In the genomic region with DNA sequence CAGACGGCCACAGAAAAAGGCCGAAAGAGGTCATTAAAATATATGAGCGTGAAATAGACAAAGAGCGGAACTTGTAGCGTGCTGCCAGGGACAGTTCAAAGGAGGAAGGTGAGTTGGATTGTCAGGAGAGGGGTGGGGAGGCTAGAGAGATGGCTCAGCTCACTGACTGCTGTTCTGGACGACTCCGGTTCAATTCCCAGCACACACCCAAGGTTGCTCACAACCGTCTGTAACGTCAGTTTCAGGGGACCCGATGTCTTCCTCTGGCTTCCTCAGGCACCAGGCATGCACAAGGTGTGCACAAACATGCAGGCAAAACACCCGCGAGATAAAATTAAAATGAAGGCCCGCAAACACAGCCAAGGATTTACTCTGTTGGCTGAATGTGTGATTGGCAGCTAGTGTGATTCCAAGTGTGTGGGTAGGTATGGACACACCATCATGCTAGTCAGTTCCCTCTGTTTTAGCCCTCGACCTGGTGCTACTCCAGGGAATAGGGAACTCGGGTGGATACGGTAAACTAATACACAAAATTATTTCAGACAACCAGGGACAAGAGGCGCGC, we compare ENCODE assay signal across 9 mouse cellular contexts. TPM values are rescaled to one million over a fixed set of nuclear protein-coding genes. Genes with fewer than 3 reads are reported as not detected.
DNase-seq lines count a peak whose midpoint lies in the region; ATAC-seq lines count a peak whose summit lies in the region.
"Had no signal": no experiment of that assay in that cellular context is flagged by ENCODE, and none has a peak within 500 bp of the region (broad histone marks: within the 10 kb centered on the region; RNA-seq: fewer than 3 reads in every experiment).

No protein-coding gene starts in this region.

- DNase-seq in right cerebral cortex, postnatal 4 days = peak; percentile 7
- DNase-seq in right cerebral cortex, postnatal 14 days = no peak
- DNase-seq in lung, postnatal 36 days = peak; percentile 9
- DNase-seq in ovary, postnatal 10 days (ENCODE audit: low spot score) = no peak

- no peaks in the 10 kb centered on the region for H3K27me3 ChIP-seq in erythroblast, embryonic 14.5 days (ENCODE audit: control insufficient read depth)
- no peaks in the 10 kb centered on the region for H3K27me3 ChIP-seq in forebrain, embryonic 16.5 days (replicated peaks; ENCODE audit: control insufficient read depth, insufficient read depth, low read length)

- H3K36me3 ChIP-seq in erythroblast, embryonic 14.5 days (ENCODE audit: control insufficient read depth) = peaks cover 5% of the 10 kb centered on the region
- peaks cover 13% of the 10 kb centered on the region for H3K36me3 ChIP-seq in forebrain, embryonic 16.5 days (ENCODE audit: control insufficient read depth, insufficient read depth)

- H3K9ac ChIP-seq in forebrain, embryonic 16.5 days (replicated peaks; ENCODE audit: low read depth, low read length) = peak overlapping the region; percentile 98

- no peak; the same call in 1 of the 2 replicates for ATAC-seq in erythroblast, adult 5-6 weeks (replicated peaks; ENCODE audit: low FRiP score, poor library complexity, severe bottlenecking)
- peak; percentile 31 for ATAC-seq in forebrain, embryonic 16.5 days
- no peak for ATAC-seq in inflammation-experienced regulatory T-cells, adult 6 months

- H3K9me3 ChIP-seq in erythroblast, embryonic 14.5 days (ENCODE audit: control insufficient read depth, low read length) = no peaks in the 10 kb centered on the region
- H3K9me3 ChIP-seq in forebrain, embryonic 16.5 days (ENCODE audit: control insufficient read depth, low read length) = 0 out of 2 replicates have a peak, but pooled peaks cover 2% of the 10 kb centered on the region

- H3K4me1 ChIP-seq in erythroblast, embryonic 14.5 days (ENCODE audit: control insufficient read depth) = peaks cover 27% of the 10 kb centered on the region
- peaks cover 13% of the 10 kb centered on the region for H3K4me1 ChIP-seq in forebrain, embryonic 16.5 days (replicated peaks; ENCODE audit: control insufficient read depth, insufficient read depth, low read length)

- peak overlapping the region; percentile 51 for H3K4me2 ChIP-seq in forebrain, embryonic 16.5 days (ENCODE audit: low read length)

- peak overlapping the region; percentile 92 for H3K27ac ChIP-seq in forebrain, embryonic 16.5 days (ENCODE audit: low read length)

- WGBS in forebrain, embryonic 16.5 days = 54% methylated on average over 18 of the region's 18 CpGs

- peak overlapping the region; percentile 82 for H3K4me3 ChIP-seq in erythroblast, embryonic 14.5 days (replicated peaks)
- H3K4me3 ChIP-seq in forebrain, embryonic 16.5 days (replicated peaks; ENCODE audit: low read length) = peak overlapping the region; percentile 86

RNA-seq across cellular contexts. Expression of a gene that starts 1.0 kb away (rescaled TPM):
- polyA plus RNA-seq in erythroblast, embryonic 14.5 days (2012) = 0.38 and 0.59 TPM in 2 replicates
- 27.2 and 34.6 TPM in 2 replicates for total RNA-seq in erythroblast, adult 5-6 weeks (2015; ENCODE audit: low replicate concordance)
- total RNA-seq in erythroblast, adult 5-6 weeks (2017; ENCODE audit: low replicate concordance) = 11.2 and 17.6 TPM in 2 replicates
- polyA plus RNA-seq in forebrain, embryonic 16.5 days (2015; fragmentation: Nextera tagmentation; extraction: Ambion mirVana) = 210 and 212 TPM in 2 replicates
- 100 to 1,000 TPM; 134 to 204 (median 170) TPM for polyA plus RNA-seq in inflammation-experienced regulatory T-cells, adult 6 months (2017; shearing (Covaris generic))

RNA-seq across cellular contexts. Expression of a gene that starts 32.9 kb away (rescaled TPM):
- polyA plus RNA-seq in erythroblast, embryonic 14.5 days (2012) = 0.41 TPM in 1 of 2 replicates, not detected in the other
- not detected in 2 replicates for total RNA-seq in erythroblast, adult 5-6 weeks (2015; ENCODE audit: low replicate concordance)
- total RNA-seq in erythroblast, adult 5-6 weeks (2017; ENCODE audit: low replicate concordance) = not detected in 2 replicates
- 2.3 and 4.8 TPM in 2 replicates for polyA plus RNA-seq in forebrain, embryonic 16.5 days (2015; fragmentation: Nextera tagmentation; extraction: Ambion mirVana)
- not detected for polyA plus RNA-seq in inflammation-experienced regulatory T-cells, adult 6 months (2017; shearing (Covaris generic))
- polyA plus RNA-seq: large intestine, adult 2 months had no signal

RNA-seq across cellular contexts. Expression of a gene that starts 41.0 kb away (rescaled TPM):
- polyA plus RNA-seq in erythroblast, embryonic 14.5 days (2012) = 0.13 and 0.32 TPM in 2 replicates
- total RNA-seq in erythroblast, adult 5-6 weeks (2015; ENCODE audit: low replicate concordance) = 2.9 and 3.1 TPM in 2 replicates
- 3.3 and 4.2 TPM in 2 replicates for total RNA-seq in erythroblast, adult 5-6 weeks (2017; ENCODE audit: low replicate concordance)
- 3.4 and 5.5 TPM in 2 replicates for polyA plus RNA-seq in forebrain, embryonic 16.5 days (2015; fragmentation: Nextera tagmentation; extraction: Ambion mirVana)
- 1 to 10 TPM in 1 of 3 experiments, under 1 TPM in 2; 0.64 to 1.1 (median 0.91) TPM for polyA plus RNA-seq in inflammation-experienced regulatory T-cells, adult 6 months (2017; shearing (Covaris generic))

RNA-seq across cellular contexts. Expression of a gene that starts 48.9 kb away (rescaled TPM):
- 0.04 and 0.10 TPM in 2 replicates for polyA plus RNA-seq in erythroblast, embryonic 14.5 days (2012)
- total RNA-seq in erythroblast, adult 5-6 weeks (2015; ENCODE audit: low replicate concordance) = 14.6 and 25.0 TPM in 2 replicates
- 6.0 and 8.3 TPM in 2 replicates for total RNA-seq in erythroblast, adult 5-6 weeks (2017; ENCODE audit: low replicate concordance)
- polyA plus RNA-seq in forebrain, embryonic 16.5 days (2015; fragmentation: Nextera tagmentation; extraction: Ambion mirVana) = 3.4 and 4.1 TPM in 2 replicates
- under 1 TPM in 2 of 3 experiments, not detected in 1; 0.34 to 0.67 TPM for polyA plus RNA-seq in inflammation-experienced regulatory T-cells, adult 6 months (2017; shearing (Covaris generic))

Comparison
In these comparisons a context has a peak if more than half of its experiments do, and no peak if none do; other contexts are left out.
1. DNase-seq: peak in right cerebral cortex, postnatal 4 days (single experiment) and lung, postnatal 36 days (single experiment); none in right cerebral cortex, postnatal 14 days (single experiment) and ovary, postnatal 10 days (single experiment).
2. RNA of a gene that starts 1.0 kb away (polyA plus RNA-seq): 210 to 212 TPM in forebrain, embryonic 16.5 days and 134 to 204 TPM in inflammation-experienced regulatory T-cells, adult 6 months; 0.38 to 0.59 TPM in erythroblast, embryonic 14.5 days; every median in the first group is over 10 times any median in the second.